Comparison of ENCODE assay signal across 15 mouse cellular contexts in genomic region chr4:139931790-139932510, GRCm38 (mm10). TPM values are rescaled to one million over a fixed set of nuclear protein-coding genes. Genes with fewer than 3 reads are reported as not detected.
DNase-seq lines count a peak whose midpoint lies in the region; ATAC-seq and TF ChIP-seq lines count a peak whose summit lies in the region.
"Had no signal": no experiment of that assay in that cellular context is flagged by ENCODE, and none has a peak within 500 bp of the region (broad histone marks: within the 10 kb centered on the region; RNA-seq: fewer than 3 reads in every experiment).

No protein-coding gene starts in this region.

- H3K4me1 ChIP-seq in kidney, postnatal 0 days (replicated peaks; ENCODE audit: insufficient read depth, low read length), result no peaks in the 10 kb centered on the region
- H3K4me1 ChIP-seq in forebrain, embryonic 12.5 days, result peaks cover 24% of the 10 kb centered on the region
- H3K4me1 ChIP-seq in hindbrain, embryonic 15.5 days (replicated peaks), result peaks cover 28% of the 10 kb centered on the region
- H3K4me1 ChIP-seq in neural tube, embryonic 12.5 days, result 0 out of 2 replicates have a peak, but pooled peaks cover 8% of the 10 kb centered on the region
- H3K4me1 ChIP-seq: limb, embryonic 12.5 days had no signal

- DNase-seq in kidney, postnatal 0 days (ENCODE audit: low spot score), result peak; percentile 3
- no peak for DNase-seq in kidney, postnatal 14 days
- DNase-seq in left cerebral cortex, postnatal 10 days (ENCODE audit: extremely low spot score in 1 of 2, low spot score in 2 of 2), result no peak
- no peak for DNase-seq in gastrocnemius, adult 8-10 months (ENCODE audit: low spot score in 2 of 2)
- DNase-seq in cerebellum, postnatal 36 days, result no peak
- DNase-seq: gastrocnemius, adult 2 months; heart, postnatal 4 days; thymus, postnatal 25 days had no signal

- no peaks in the 10 kb centered on the region for H3K36me3 ChIP-seq in kidney, postnatal 0 days (ENCODE audit: insufficient read depth, low read length)
- H3K36me3 ChIP-seq in forebrain, embryonic 12.5 days (replicated peaks), result no peaks in the 10 kb centered on the region
- no peaks in the 10 kb centered on the region for H3K36me3 ChIP-seq in hindbrain, embryonic 15.5 days
- no peaks in the 10 kb centered on the region for H3K36me3 ChIP-seq in neural tube, embryonic 12.5 days
- H3K36me3 ChIP-seq: G1E; heart, embryonic 10.5 days; limb, embryonic 12.5 days had no signal

- no peak for ATAC-seq in kidney, postnatal 0 days (replicated peaks; ENCODE audit: low FRiP score, low read depth)
- peak; percentile 81 for ATAC-seq in forebrain, embryonic 12.5 days (ENCODE audit: low FRiP score)
- no peak for ATAC-seq in hindbrain, embryonic 15.5 days (ENCODE audit: low FRiP score, low read depth)
- no peak for ATAC-seq in neural tube, embryonic 12.5 days (ENCODE audit: low FRiP score, low read depth)

- TF ChIP-seq CTCF in kidney, postnatal 0 days (IDR thresholded peaks at IDR 0.05; ENCODE audit: low read depth), result no peak; the same call in 1 of the 2 replicates

- no peak overlapping the region for H3K9ac ChIP-seq in kidney, postnatal 0 days (ENCODE audit: low read depth, low read length)
- no peak overlapping the region; the same call in 1 of the 2 replicates for H3K9ac ChIP-seq in forebrain, embryonic 12.5 days
- H3K9ac ChIP-seq in hindbrain, embryonic 15.5 days, result no peak overlapping the region
- H3K9ac ChIP-seq in neural tube, embryonic 12.5 days, result no peak overlapping the region
- H3K9ac ChIP-seq: limb, embryonic 12.5 days had no signal

- H3K27ac ChIP-seq in kidney, postnatal 0 days, result no peak overlapping the region
- peak overlapping the region; percentile 76 for H3K27ac ChIP-seq in forebrain, embryonic 12.5 days
- peak overlapping the region; percentile 78 for H3K27ac ChIP-seq in hindbrain, embryonic 15.5 days (replicated peaks)
- no peak overlapping the region for H3K27ac ChIP-seq in neural tube, embryonic 12.5 days
- H3K27ac ChIP-seq: gastrocnemius, adult 2 months; heart, embryonic 10.5 days; limb, embryonic 12.5 days had no signal

- no peaks in the 10 kb centered on the region for H3K27me3 ChIP-seq in kidney, postnatal 0 days (ENCODE audit: insufficient read depth, low read length)
- H3K27me3 ChIP-seq in forebrain, embryonic 12.5 days, result peaks cover 45% of the 10 kb centered on the region
- H3K27me3 ChIP-seq in hindbrain, embryonic 15.5 days, result no peaks in the 10 kb centered on the region
- no peaks in the 10 kb centered on the region; the same call in 1 of the 2 replicates for H3K27me3 ChIP-seq in neural tube, embryonic 12.5 days (replicated peaks)

- H3K4me2 ChIP-seq in kidney, postnatal 0 days (ENCODE audit: low read length), result no peak overlapping the region
- peak overlapping the region; percentile 22 for H3K4me2 ChIP-seq in forebrain, embryonic 12.5 days
- peak overlapping the region; percentile 27 for H3K4me2 ChIP-seq in hindbrain, embryonic 15.5 days
- H3K4me2 ChIP-seq in neural tube, embryonic 12.5 days (replicated peaks), result 0 out of 2 replicates have a peak overlapping the region, but pooled peaks have one; percentile 2
- H3K4me2 ChIP-seq: limb, embryonic 12.5 days had no signal

- 31% methylated on average over 12 of the region's 12 CpGs for WGBS in kidney, postnatal 0 days
- WGBS in forebrain, embryonic 12.5 days, result 17% methylated on average over 12 of the region's 12 CpGs
- WGBS in hindbrain, embryonic 15.5 days, result 21% methylated on average over 12 of the region's 12 CpGs
- WGBS in neural tube, embryonic 12.5 days, result 38% methylated on average over 12 of the region's 12 CpGs

- no peaks in the 10 kb centered on the region for H3K9me3 ChIP-seq in kidney, postnatal 0 days (replicated peaks; ENCODE audit: low read length)
- no peaks in the 10 kb centered on the region for H3K9me3 ChIP-seq in forebrain, embryonic 12.5 days
- H3K9me3 ChIP-seq in hindbrain, embryonic 15.5 days, result no peaks in the 10 kb centered on the region
- H3K9me3 ChIP-seq in neural tube, embryonic 12.5 days, result no peaks in the 10 kb centered on the region
- H3K9me3 ChIP-seq: heart, embryonic 10.5 days; limb, embryonic 12.5 days had no signal

- intact Hi-C loops in left cerebral cortex, postnatal 10 days (cut with DNase I), result no loop called here

- H3K4me3 ChIP-seq in kidney, postnatal 0 days (replicated peaks; ENCODE audit: low read depth, low read length), result no peak overlapping the region
- no peak overlapping the region for H3K4me3 ChIP-seq in forebrain, embryonic 12.5 days (replicated peaks)
- no peak overlapping the region for H3K4me3 ChIP-seq in hindbrain, embryonic 15.5 days
- H3K4me3 ChIP-seq in neural tube, embryonic 12.5 days, result no peak overlapping the region
- H3K4me3 ChIP-seq: gastrocnemius, adult 2 months; heart, embryonic 10.5 days; limb, embryonic 12.5 days had no signal

RNA-seq across cellular contexts. Expression of gene Klhdc7a, which starts 35.9 kb away (rescaled TPM):
- 8.9 and 9.3 TPM in 2 replicates for polyA plus RNA-seq in kidney, postnatal 0 days (2015; fragmentation: Nextera tagmentation; extraction: Ambion mirVana)
- 0.18 and 0.20 TPM in 2 replicates for polyA plus RNA-seq in forebrain, embryonic 12.5 days (2016; fragmentation: Nextera tagmentation; extraction: Ambion mirVana)
- polyA plus RNA-seq in hindbrain, embryonic 15.5 days (2015; fragmentation: Nextera tagmentation; extraction: Ambion mirVana), result 0.56 and 0.73 TPM in 2 replicates
- polyA plus RNA-seq in neural tube, embryonic 12.5 days (2016; fragmentation: Nextera tagmentation; extraction: Ambion mirVana), result 0.04 TPM in 1 of 2 replicates, not detected in the other
- 1 to 10 TPM in 1 of 2 experiments, under 1 TPM in 1; 0.99 to 1.1 TPM for total RNA-seq in left cerebral cortex, postnatal 10 days (2021)
- under 1 TPM; 0.07 to 0.88 (median 0.30) TPM for total RNA-seq in gastrocnemius, adult 8-10 months (2022)
- total RNA-seq: megakaryocyte progenitor cell, adult 5-6 weeks had no signal
- polyA plus RNA-seq: G1E; limb, embryonic 12.5 days had no signal

Comparison
In these comparisons a context has a peak if more than half of its experiments do, and no peak if none do; other contexts are left out.
1. H3K27ac ChIP-seq: peak in forebrain, embryonic 12.5 days (single experiment) and hindbrain, embryonic 15.5 days (single experiment); none in kidney, postnatal 0 days (single experiment) and neural tube, embryonic 12.5 days (single experiment).